Mouse (Mus musculus): Measurements from ENCODE around the gene Gm609. TPM values are rescaled to one million over a fixed set of nuclear protein-coding genes. Genes with fewer than 3 reads are reported as not detected.
"Not testable (repeated sequence)": the region's sequence is repeated elsewhere in the genome, so short reads cannot be mapped to it uniquely, and the experiment has no call there.

Gene Gm609
- not detected for total RNA-seq (2021)

DNA sequence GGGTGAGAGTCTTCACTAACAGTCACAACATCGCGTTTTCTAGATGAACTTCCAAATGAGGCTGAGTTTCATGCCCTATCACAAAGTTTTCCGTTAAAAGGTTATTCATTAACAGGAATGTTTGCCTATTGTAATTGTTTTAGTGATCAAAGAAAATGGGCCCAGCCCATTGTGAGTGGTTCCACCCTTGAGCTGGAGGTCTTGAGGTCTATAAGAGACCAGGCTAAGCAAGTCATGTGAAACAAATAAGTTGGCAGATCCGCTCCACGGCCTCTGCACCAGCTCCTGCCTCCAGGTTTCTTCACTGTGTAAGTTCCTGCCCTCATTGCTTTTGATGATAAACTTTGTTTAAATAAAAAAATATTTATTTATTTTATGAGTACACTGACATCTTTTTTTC is at the start of gene Gm609:
TSS of gene Gm609 (minus strand) at position 43 of the 400 bp plus-strand sequence.
- intact Hi-C loops (cut with DNase I), result no loop called here
- DNase-seq, result no peak

DNA sequence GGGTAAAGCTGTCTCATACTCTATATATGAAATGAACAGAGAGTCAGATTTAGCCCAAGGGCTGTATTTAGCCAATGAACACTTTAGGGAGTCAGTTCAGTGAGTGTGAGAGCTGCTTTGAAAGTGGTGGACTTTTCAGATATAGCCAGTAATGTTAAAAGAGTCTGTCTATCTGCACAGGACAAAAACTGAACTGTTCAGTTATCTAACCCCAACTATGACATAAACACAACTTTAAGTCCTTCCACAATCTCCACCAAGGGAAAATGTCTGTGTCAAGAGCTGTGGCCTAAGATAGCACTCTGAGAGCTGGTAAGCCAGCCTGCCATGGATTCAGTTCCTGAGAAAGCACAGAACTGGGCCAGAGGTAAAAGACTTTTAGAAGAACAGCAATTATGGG is 49.3 kb upstream of the Gm609 start:
- DNase-seq, result no peak
- intact Hi-C loops (cut with DNase I), result no loop called here

DNA sequence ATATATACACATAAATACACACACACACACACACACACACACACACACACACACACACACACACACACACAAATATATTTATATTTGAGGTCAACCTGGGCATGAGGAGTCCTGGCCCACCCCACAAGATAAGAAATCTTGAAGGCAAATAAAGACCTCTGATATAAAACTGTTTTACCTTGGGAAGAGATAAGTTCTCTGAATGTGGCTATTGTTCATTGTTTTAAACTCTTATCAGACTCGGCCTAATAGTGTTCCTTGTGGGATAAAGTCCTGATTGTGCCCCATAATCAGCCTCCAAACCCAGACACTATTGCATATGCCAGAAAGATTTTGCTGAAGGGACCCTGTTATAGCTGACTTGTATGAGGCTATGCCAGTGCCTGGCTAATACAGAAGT is 45.6 kb upstream of the Gm609 start:
- intact Hi-C loops (cut with DNase I); DNase-seq: not testable (repeated sequence)

DNA sequence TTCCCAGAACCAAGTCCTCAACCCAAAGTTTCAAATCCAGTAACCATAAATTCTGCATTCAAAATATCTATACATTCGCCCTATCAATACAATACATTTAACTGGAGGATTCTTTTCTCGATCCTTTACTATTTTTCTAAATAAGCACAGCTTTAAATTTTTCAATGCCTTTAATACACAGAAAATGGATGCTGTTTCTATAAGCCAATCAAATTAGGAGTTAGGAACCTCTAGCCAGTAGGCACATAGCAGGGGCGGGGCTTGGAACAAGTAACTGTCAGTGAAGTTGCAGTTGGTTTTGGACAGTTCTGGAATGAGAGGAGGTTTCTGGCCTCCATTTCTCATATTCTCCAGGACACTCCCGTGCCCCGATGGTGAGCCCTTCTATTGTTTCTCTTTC is 42.2 kb upstream of the Gm609 start, which contains the start of gene Slc9c1:
TSS of gene Slc9c1 (plus strand) at position 301 of the 400 bp plus-strand sequence.
- DNase-seq, result no peak
- intact Hi-C loops (cut with DNase I), result no loop called here

DNA sequence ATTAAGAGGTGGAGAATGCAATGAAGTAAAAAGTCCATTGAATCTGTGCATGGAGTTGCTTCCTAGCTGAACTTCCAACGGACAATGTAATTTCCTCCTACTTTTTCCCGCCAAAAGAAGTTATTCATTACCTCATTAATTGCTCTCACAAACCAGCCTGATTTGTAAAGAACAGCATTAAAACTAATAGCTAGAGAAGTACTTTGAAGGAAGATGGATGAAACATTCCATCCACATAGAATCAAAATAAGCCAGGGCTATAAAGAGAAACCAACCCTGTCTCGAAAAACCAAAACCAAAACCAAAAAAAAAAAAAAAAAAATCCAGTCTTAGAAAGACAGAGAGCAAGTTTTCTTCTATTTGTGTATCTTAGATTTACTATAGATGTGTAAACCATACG is 39.2 kb upstream of the Gm609 start, which contains the start of gene Gm17783:
TSS of gene Gm17783 (minus strand) at position 101 of the 400 bp plus-strand sequence.
- no peak for DNase-seq

DNA sequence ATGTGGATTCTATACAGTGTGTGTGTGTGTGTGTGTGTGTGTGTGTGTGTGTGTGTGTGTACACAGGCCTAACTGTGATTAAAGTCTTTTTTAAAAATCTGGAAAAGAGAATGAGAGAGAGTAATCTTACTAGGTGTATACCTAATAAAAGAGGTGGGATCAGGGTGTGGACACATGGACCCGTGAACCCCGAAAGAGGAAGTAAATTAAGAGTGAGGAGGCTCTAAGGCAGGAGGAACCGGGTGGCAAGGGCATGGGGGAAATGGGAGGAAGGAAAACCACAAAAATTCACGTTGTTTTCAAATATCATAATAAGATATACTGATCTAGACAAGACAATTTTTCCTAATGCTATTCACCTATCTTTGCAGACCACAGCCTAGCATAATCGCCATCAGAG is 32.8 kb upstream of the Gm609 start:
- no peak for DNase-seq
- intact Hi-C loops (cut with DNase I), result no loop called here

More for the DNA sequence above, 39.2 kb upstream of the Gm609 start, which contains the start of gene Gm17783:
- intact Hi-C loops (cut with DNase I), result no loop called here

DNA sequence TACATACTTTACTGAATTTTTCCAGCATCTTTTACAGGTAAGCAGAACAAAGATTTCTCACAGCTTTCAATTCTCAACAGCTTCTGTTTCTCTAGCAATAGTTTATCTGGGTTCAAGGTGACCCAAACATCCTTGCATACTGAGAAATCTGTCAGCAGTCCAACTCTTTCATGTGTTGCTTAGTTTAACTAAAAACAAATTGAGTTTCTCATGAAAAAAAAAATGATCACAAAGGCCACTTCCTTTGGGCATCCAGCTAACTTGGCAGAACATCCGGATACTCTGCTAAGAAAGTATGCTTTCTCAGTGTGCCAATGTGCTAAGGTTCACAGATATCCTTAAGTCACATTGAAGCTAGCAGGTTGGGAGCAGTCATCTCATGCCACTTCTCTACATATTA is 2.6 kb upstream of the Gm609 start:
- intact Hi-C loops (cut with DNase I), result no loop called here
- no peak for DNase-seq

DNA sequence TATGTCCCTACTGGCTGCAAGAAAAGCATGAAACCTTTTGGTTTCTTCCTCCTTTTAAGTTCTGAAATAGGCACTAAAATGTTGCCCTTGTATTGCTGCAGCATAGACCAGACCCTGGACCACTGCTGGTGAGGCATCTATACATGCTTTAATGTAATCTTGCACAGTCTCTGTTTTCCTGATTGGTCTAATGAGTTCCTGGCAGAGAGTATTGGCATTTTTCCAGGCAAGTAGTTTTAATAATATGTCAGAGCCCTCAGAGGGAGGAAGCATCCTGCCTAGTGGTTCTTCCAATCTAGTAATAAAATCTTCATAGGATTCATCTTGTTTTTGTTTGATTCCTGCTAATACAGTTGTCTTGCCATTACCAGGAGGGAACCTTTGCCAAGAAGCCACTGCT is 15.8 kb downstream of the Gm609 start:
- no peak for DNase-seq
- intact Hi-C loops (cut with DNase I), result no loop called here

DNA sequence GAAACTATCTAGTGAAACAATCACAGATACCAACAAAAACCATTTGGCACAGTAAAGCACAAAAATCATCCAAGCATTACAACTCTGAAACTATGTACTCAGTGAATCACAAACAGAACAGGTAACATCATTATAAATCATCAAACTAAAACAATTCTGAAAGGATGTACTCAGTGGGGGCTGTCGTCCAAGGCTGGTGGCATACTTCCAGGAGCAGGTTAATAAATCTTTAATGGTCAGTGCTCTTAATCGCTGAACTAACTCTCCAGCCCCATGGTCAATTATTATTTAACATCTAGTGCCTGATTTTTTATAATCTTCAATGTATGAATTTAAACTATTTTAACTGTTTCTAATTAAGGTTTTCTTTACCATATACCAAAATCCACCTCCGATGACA is 20.9 kb downstream of the Gm609 start:
- intact Hi-C loops (cut with DNase I); DNase-seq: not testable (repeated sequence)

DNA sequence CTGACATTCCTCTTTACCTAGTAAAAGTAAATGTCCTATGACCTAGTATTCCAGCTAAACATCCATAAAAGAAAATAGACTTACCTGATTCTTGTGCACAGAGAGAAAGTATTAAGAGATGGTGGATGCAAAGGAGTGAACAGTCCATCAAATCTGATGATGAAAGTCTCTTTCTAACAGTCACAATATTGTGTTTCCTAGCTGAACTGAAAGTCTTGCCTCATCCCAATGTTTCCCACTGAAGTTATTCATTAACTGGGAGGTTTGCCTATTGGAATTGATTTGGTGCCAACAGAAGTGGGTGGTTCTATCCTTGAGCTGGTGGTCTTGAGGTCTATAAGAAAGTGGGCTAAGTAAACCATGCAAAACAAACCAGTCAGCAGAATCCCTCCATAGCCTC is 38.0 kb downstream of the Gm609 start:
- intact Hi-C loops (cut with DNase I), result no loop called here
- no peak for DNase-seq

DNA sequence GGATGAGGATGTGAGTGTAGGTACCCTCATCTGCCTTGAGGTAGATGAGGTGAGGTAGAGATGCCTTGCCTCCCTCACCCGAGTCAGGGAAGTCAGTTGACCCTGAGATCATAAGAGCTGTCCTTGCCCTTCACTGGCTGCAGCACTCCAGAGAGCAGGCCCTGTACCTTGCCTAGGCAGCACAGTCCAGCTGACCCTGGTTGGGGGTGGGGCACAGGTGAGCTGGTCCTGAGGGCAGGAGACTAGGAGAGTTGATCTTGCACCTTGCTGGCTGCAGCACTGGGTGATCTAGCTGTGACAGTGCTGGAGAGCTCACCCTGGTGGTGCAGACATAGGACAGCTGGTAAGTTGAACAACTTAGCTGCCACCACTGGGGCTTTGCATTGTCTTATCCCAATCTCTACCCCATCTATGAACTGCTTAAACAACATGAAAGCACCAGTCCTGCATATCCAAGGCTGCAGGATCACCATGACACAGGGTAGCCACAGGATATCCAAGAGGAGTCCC is 55.5 kb downstream of the Gm609 start:
- intact Hi-C loops (cut with DNase I), result no loop called here
- no peak for DNase-seq

DNA sequence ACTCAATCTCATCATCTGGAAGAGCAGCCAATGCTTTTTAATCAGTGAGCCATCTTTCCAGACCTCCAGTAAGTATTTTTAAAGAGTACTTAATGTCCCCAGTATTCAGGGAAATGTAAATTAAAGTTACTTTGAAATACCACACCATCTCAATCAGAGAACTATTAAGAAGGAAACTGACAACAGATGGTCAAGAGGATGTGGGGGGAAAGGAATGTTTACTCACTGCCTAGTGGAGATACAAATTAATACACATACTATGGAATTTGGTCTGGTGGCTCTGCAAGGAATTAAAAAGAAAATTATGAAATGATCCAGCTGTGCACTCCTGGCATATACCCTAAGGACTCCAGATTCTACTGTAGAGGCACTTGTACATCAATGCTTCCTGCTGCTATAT is 57.2 kb downstream of the Gm609 start:
- intact Hi-C loops (cut with DNase I), result no loop called here
- DNase-seq, result no peak

DNA sequence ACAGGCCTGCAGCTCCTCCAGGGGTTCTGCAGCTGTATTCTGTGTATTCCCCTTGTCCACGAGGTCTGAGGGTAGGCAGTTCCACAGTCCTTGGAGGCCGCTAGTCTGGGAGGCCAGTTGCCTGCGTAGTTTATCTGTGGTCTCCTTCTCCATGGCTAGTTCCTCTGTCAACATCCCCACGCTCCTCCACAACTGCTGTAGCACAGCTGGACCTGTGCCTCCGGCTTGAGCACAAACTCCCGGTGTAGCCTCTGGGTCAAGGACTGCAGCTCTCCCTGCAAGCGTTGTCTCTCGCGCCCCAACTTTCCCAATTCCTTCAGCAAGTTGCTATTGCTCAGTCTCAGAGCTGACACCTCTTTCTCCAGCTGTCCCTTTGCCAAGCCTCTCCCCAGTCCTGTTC is 65.1 kb downstream of the Gm609 start:
- peak; percentile 34 to 40 for DNase-seq
- intact Hi-C loops (cut with DNase I), result no loop called here

DNA sequence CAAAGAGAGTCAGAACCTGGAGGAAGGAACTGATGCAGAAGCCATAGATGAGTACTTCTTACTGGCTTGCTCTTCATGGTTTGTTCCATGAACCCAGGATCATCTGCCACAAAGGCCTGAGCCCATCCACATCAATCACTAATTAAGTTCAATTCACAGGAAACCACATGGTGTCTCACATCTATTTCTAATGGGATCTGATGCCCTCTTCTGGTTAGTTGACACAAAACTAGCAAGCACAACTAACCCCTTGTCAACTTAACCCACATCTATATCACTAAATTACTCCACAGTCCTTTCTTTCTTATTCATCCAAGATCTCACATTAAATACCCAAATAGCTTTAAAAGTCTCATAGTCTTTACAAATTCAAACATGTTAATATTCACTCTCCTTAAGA is 79.3 kb downstream of the Gm609 start:
- DNase-seq, result no peak
- intact Hi-C loops (cut with DNase I), result loop anchor here (2.0 to 5.0 kb wide), 3 partner anchors 131 to 219 kb away; no protein-coding TSS in a partner anchor

DNA sequence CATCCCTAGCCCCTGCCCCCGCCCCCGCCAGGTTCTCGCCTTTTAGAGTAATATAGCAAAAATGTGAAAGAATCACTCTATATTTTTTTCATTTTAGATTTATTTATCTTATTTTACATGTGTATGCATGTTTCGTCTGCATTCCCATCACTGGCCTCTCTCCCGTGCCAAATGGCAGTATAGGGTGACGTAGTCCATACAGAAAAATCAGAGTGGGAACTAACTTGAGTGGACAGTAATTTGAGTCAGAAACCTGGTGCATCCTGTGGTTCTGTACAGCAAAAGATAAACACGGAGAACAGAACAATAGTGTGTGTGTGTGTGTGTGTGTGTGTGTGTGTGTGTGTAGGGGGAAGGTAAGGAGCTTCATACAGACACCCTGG is 83.7 kb downstream of the Gm609 start:
- intact Hi-C loops (cut with DNase I), result loop anchor here (2.0 kb wide), 1 partner anchor 38 kb away; no protein-coding TSS in a partner anchor
- DNase-seq, result not testable (repeated sequence)

DNA sequence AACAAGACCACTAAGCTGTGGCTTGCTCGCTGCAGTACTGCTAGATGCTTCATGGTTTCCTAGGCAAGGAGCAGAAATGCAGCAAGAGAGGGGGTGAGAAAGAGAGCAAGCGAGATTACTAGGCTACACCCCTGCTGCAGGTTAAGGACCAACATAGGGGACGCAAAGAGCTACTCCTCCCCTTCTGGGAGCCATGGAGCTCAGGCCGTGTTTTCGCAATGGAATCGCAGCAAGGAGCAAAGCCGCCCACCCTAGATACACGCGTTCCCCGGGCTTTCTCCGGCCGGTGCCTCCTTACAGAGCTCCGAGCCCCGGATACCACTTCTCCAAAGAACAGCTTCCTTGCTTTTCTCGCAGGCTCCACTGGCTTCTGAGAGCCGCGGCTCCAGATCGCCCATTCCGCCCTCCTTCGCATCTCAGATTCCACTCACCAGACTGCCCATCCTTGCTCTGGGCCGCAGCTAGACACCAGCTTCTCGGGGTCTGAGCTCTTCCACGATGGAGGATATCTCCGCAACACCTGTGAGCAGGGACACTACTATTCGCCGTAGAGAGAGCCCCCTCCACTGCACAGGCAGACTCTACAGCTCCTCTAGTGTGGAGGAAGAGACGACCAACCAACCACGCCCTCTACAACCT is 84.2 kb downstream of the Gm609 start, which contains the start of gene Cd200:
TSS of gene Cd200 (minus strand) at position 629 of the 639 bp plus-strand sequence.
- intact Hi-C loops (cut with DNase I), result loop anchor here (1.0 to 2.0 kb wide), 2 partner anchors 38 to 78 kb away; no protein-coding TSS in a partner anchor
- peak; percentile 63 to 65 for DNase-seq

DNA sequence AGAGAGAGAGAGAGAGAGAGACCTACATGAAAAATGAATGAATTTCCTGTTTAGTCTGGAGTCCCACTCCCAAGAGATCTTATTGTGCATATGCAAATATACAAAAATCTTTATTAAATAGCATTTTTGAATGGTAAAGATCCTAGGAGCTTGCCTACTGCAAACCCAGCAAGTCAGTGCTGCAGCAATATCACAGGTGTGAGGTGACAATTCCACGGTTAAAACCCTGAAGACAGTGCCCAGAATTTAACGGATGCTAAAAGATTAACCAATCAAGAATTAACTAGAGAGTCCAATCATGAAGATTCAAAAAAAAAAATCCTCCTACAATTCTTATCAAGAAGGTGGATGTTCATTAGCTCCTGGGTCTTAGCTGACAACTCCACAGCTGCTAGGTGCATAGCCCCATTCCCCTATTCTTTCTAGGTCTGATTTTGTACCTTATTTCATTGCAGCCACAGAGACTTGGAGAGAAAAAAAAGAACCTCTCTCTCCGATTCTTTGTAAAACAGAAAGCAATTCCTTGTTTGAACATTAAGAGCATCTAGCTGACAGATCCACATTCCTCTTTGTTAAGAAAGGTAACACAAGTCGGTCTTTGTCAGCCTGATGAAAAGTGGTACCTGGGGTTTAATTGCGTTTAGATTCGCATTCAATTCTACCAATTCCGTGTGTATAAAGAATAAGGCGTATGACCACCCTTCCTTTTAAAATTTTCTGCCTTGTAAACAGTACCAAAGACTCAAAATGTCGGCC is 84.9 kb downstream of the Gm609 start:
- intact Hi-C loops (cut with DNase I), result loop anchor here (1.0 to 2.0 kb wide), 2 partner anchors 37 to 78 kb away; no protein-coding TSS in a partner anchor
- no peak for DNase-seq

DNA sequence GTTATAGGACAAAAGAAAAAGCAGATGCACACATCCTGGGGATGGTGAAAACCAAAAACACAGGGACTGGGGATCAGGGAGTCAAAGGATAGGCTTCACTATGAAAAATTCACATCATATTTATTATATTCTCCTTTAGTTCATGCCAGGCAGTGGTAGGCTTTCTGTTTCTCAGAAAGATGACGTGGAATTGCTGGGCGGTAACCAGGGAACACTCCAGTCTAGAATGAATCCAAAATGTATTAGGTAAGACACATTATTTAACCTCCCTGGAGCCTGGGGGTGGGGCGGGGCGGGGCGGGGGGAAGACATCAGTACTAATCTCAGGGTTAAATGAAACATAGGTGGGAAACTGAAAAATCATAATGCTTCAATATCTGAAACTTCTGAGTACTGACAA is 85.7 kb downstream of the Gm609 start:
- no peak for DNase-seq
- intact Hi-C loops (cut with DNase I), result no loop called here

DNA sequence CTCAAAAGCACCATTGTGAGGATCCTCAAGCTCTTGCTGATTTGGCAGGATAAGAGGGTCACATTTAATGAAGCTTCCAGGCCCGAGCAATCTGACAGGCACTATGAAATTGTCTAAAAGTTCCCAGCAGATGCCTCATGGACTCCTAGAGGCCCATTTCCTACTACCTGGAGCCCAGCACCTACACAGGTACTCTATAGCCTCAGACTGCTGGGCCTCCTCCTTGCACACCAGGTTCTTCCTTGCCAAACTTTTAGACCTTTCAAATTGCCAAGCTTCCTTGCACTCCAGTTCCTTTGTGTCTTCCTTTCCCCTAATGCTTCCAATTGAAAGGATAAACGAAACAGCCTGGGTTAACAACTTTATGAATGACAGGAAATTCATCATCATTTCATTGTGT is 89.8 kb downstream of the Gm609 start:
- intact Hi-C loops (cut with DNase I), result no loop called here
- DNase-seq, result no peak

DNA sequence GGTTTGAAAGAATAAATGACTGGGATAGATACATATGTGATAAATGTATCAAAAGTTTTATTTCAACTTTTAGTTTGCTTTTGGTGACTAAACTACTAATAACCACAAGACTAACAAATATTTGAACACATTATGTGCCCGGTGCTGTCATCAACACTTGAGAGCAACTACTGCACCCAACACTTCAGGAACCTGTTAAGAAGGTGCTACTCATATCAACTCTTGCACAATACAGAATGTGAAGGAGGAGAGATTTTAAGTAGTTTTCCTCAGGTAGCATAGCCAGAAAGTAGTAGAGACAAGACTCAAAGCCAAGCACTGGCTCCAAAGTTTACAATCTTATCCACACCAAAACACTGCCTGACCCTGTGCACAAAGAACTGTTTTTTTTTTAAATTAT is 90.7 kb downstream of the Gm609 start:
- intact Hi-C loops (cut with DNase I), result no loop called here
- DNase-seq, result no peak

DNA sequence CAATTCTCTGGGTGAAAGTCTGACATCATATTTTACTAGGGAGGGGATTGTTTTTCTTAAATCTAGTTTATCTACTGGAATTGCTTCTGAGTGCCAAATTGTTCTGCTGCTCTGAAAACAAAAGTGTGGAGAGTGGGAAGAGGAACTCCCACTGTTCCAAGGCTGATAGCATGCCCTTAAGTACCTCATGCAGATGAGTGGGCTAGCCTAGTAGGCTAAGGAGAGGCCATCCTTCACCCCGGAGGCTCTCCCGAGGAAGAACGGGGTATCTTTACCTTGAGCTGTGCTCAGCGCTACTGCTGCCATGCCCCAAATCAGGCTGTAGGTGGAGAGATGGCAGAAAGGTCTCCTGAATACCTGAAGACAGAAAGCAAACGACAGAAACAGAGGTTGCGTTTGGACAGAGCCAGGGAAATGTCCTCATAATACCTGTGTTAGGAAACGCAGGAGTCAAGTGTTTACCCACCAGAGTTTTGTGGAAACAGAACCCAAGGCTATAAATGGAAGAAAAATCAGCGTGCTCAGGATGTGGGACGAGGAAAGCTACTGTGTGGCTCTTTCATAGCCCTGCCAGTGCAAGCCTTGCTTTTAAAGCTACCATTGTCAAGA is 92.7 kb downstream of the Gm609 start:
- intact Hi-C loops (cut with DNase I), result loop anchor here (2.0 kb wide), 1 partner anchor 17 kb away; no protein-coding TSS in a partner anchor

More for the DNA sequence above, 92.7 kb downstream of the Gm609 start:
- DNase-seq, result peak in 1 of 2 experiments; percentile 26
